Mouse (Mus musculus) gastrocnemius, adult 18-20 months (tissue): ENCODE results near the gene Ddx28. TPM values are rescaled to one million over a fixed set of nuclear protein-coding genes. Genes with fewer than 3 reads are reported as not detected.

Experiments
- DNase-seq: peaks from one replicate; pipeline ENCODE4 v3.0.0; 2021; ENCODE audit warnings: low spot score
- long read RNA-seq, 2 experiments: library from polyadenylated mRNA; stranded (forward); transcript quantifications; one replicate each; pipeline ENCODE4 v2.0.0; 2021
- total RNA-seq, 2 experiments: library from RNA; stranded (reverse); gene quantifications; 2 replicates each; pipeline ENCODE4 v1.2.3; 2021

Gene Ddx28
- 10 to 100 TPM; 10.6 to 10.9 TPM for total RNA-seq
- long read RNA-seq, experiment 1, transcript Ddx28-201 (1 exons, 2,262 nt) = major isoform, 19 of 19 reads
- long read RNA-seq, experiment 1, partial matches to known transcripts = 0 of 19 reads
- long read RNA-seq, experiment 1, other reads (novel, unspliced or antisense) = 0 of 19 reads
- long read RNA-seq, experiment 2, transcript Ddx28-201 (1 exons, 2,262 nt) = major isoform, 24 of 24 reads
- long read RNA-seq, experiment 2, partial matches to known transcripts = 0 of 24 reads
- long read RNA-seq, experiment 2, other reads (novel, unspliced or antisense) = 0 of 24 reads

- no peak for DNase-seq
Measured at GRCm38 (mm10) chr8:106011643-106011986, at the start of gene Ddx28. Gene Ddx28, minus strand, starts transcription at chr8:106011882.

GRCm38 (mm10) chr8:106060521-106060920 is 48.8 kb upstream of the Ddx28 start:
- no peak for DNase-seq

- DNase-seq = peak; percentile 66
Measured at GRCm38 (mm10) chr8:106059613-106060371, 48.1 kb upstream of the Ddx28 start.

GRCm38 (mm10) chr8:106058731-106059612 is 47.3 kb upstream of the Ddx28 start, which contains the start of gene Nfatc3:
Gene Nfatc3, plus strand, starts transcription at chr8:106058840.
- DNase-seq = peak; percentile 95

GRCm38 (mm10) chr8:106056455-106056982 is 44.8 kb upstream of the Ddx28 start:
- DNase-seq = no peak

GRCm38 (mm10) chr8:106055038-106055437 is 43.4 kb upstream of the Ddx28 start:
- DNase-seq = no peak

- DNase-seq = no peak
Measured at GRCm38 (mm10) chr8:106054190-106054811, 42.6 kb upstream of the Ddx28 start.

GRCm38 (mm10) chr8:106052510-106053089 is 40.9 kb upstream of the Ddx28 start:
- no peak for DNase-seq

- DNase-seq = no peak
Measured at GRCm38 (mm10) chr8:106051068-106051467, 39.4 kb upstream of the Ddx28 start.

- DNase-seq = no peak
Measured at GRCm38 (mm10) chr8:106049840-106050239, 38.2 kb upstream of the Ddx28 start.

GRCm38 (mm10) chr8:106047854-106048630 is 36.4 kb upstream of the Ddx28 start:
- DNase-seq = no peak

GRCm38 (mm10) chr8:106046872-106047559 is 35.3 kb upstream of the Ddx28 start:
- DNase-seq = no peak

GRCm38 (mm10) chr8:106044151-106044550 is 32.5 kb upstream of the Ddx28 start:
- DNase-seq = peak; percentile 69

GRCm38 (mm10) chr8:106043055-106043454 is 31.4 kb upstream of the Ddx28 start:
- DNase-seq = no peak

GRCm38 (mm10) chr8:106040218-106040617 is 28.5 kb upstream of the Ddx28 start:
- DNase-seq = no peak

GRCm38 (mm10) chr8:106039605-106040004 is 27.9 kb upstream of the Ddx28 start:
- DNase-seq = no peak

- DNase-seq = no peak
Measured at GRCm38 (mm10) chr8:106038721-106039120, 27.0 kb upstream of the Ddx28 start.

- DNase-seq = peak; percentile 80
Measured at GRCm38 (mm10) chr8:106022483-106022882, 10.8 kb upstream of the Ddx28 start.

GRCm38 (mm10) chr8:106018039-106018438 is 6.4 kb upstream of the Ddx28 start:
- no peak for DNase-seq
